Mouse (Mus musculus) E14TG2a.4 (cell line): Measurements from ENCODE around the gene Ptrh1.

ENCODE experiments used
- H3K27me3 ChIP-seq: 2 replicates; pipeline ENCODE4 v1.6.1; 2014; ENCODE audit warnings: low read length, control low read depth; ENCODE audit not compliant: insufficient read depth
- H3K36me3 ChIP-seq: 2 replicates; pipeline ENCODE4 v1.6.1; 2014; ENCODE audit warnings: low read length, control low read depth; ENCODE audit not compliant: insufficient read depth
- H3K4me1 ChIP-seq: replicated peaks from 2 replicates; pipeline ENCODE4 v1.6.1; 2014; ENCODE audit warnings: low read depth, low read length, control low read depth
- H3K4me3 ChIP-seq: replicated peaks from 2 replicates; pipeline ENCODE4 v1.5.1; 2014; ENCODE audit warnings: mild to moderate bottlenecking, low read length
- H3K9me3 ChIP-seq: 2 replicates; pipeline ENCODE4 v1.6.1; 2014; ENCODE audit warnings: low read length, control low read depth
- CTCF ChIP-seq: conservative IDR thresholded peaks from 2 replicates; pipeline ENCODE4 v1.5.1; 2014; ENCODE audit warnings: low read length
- NANOG ChIP-seq: IDR thresholded peaks from 2 replicates; pipeline ENCODE4 v1.6.1; 2014; ENCODE audit warnings: borderline replicate concordance, low read length, mixed read lengths
- POU5F1 ChIP-seq: IDR thresholded peaks from 2 replicates; pipeline ENCODE4 v1.6.1; 2014; ENCODE audit warnings: low read length, borderline replicate concordance

Ptrh1 gene

DNA sequence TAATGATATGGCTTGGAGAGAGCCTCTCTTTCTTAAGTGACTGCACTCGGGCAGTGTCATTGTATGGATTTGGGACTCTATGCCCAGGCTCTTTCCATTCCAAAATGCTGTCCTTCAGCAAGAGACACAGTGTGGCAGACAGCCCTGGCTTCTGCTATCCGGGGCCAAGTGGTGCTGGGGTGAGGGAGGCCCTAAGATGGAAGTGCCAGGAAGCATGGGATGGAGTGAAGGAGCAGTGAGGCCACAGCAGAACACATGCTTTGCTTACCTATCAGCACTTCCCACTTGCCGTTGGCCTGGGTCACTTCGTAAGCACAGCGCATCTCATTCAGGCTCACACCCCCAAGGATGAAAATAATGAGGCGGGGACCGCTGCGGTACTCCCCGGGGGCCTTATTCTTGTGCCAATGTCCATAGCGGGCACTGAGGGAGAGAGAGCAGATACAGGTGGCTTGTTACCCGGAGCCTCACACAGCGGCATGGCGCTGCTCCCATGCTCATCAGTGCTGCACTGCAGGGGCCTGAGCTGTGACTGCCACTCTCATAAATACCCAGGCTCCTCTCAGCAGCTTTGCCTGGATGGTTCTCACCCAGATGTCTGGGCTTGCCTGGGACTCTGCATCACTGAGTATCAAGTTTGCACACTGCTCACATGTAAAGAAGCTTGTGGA, 20.3 kb downstream of the Ptrh1 start:
- peaks cover 22% of the 10 kb centered on the region; the same call in 1 of the 2 replicates for H3K4me1 ChIP-seq
- TF ChIP-seq CTCF, result no peak
- no peak for TF ChIP-seq NANOG
- no peak for TF ChIP-seq POU5F1
- no peaks in the 10 kb centered on the region for H3K27me3 ChIP-seq
- H3K9me3 ChIP-seq, result no peaks in the 10 kb centered on the region
- H3K36me3 ChIP-seq, result peaks cover 53% of the 10 kb centered on the region
- H3K4me3 ChIP-seq, result peak overlapping the region; percentile 57

DNA sequence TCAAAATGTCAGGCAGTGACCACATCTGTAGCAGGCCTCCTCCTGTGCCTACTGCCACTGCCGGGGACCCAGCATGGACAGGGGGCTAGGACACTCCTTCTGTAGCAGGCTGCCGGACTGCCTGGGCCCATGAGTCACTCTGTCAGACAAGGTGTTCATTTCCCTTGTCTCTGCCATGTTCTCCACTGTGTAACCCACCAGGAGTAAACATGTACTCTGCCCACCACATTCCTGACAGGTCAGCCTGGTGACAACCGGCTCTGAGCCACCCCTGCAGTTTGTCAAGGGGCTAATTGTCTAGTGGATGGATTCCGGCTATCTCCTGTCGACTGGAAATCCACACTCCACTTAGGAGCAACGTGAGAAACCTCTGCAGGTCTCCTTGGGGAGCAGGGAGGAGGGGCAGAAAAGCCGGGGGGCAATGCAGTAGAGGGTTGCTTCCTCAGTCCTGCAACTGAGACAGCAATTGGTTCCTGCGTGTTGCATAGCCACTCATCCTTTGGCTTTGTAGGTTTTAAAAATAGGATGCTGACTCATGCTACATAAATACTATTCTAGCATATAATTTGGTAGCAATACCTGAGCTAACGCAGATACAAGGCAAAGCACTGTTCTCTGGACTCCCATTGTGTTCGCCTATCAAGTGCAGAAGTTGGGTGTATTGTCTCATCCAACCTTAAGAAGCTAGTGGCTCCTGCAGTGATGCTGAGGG, 22.8 kb downstream of the Ptrh1 start:
- Histone ChIP-seq H3K9me3 (no peaks in the 10 kb centered on the region), H3K36me3 (peaks cover 60% of the 10 kb centered on the region), H3K4me1 (peaks cover 22% of the 10 kb centered on the region; the same call in 1 of the 2 replicates), H3K27me3 (no peaks in the 10 kb centered on the region), H3K4me3 (no peak overlapping the region)
- TF ChIP-seq POU5F1, result no peak
- no peak for TF ChIP-seq CTCF
- no peak for TF ChIP-seq NANOG

DNA sequence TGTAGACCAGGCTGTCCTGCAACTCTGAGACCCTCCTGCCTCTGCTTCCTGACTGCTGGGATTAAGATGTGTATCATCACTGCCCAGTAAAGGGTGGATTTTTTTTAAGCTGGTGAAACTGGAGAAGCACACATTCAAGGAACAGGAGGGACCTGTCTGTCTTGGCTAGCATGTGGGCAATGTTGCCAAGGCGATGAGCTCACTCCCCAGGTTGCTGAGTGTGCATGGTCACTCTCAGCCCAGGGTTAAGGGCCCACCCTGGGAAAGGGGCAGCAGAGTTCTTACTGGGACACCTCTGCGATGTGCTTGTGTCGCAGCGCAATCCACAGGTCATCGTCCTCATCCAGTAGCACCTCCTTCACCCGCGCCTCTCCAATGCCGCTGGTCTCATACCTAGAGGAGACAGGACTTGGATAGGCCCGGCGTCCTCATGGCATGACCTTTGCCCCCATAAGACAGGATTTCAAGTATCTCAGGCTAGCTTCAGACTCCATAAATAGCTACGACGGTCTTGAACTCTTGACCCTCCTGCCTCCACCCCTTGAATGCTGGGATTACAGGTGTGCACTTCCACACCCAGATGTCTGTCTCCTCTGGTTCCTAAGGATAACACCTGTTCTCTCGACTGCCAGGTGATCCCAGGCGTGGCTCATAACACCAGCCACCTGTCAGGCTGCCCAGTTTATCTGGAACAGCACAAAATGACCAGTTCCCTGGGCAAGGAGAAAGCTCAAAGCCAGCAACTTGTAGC, 33.4 kb downstream of the Ptrh1 start:
- TF ChIP-seq CTCF (no peak), NANOG (no peak), POU5F1 (no peak)
- Histone ChIP-seq H3K27me3 (no peaks in the 10 kb centered on the region), H3K4me3 (no peak overlapping the region), H3K36me3 (peaks cover 36% of the 10 kb centered on the region), H3K9me3 (no peaks in the 10 kb centered on the region), H3K4me1 (peaks cover 8% of the 10 kb centered on the region)

DNA sequence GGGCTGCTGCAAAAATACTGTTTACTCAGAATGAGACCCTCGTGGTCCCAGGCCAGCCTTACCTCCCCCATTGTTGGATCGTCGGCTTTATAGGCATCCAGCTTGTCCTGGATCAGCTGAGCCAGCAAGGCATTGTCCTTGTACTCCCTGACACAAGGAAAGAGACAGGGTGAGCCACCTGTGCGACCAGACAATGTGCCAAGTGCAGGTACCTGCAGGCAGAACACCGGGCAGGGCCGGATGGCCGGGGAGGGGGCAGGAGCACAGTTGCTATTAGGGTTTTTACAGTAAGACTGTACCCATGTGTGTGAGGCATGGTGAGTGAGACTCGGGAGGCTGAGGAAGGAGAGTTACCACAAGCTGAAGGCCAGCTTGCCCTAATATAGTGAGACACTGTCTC, 36.4 kb downstream of the Ptrh1 start:
- Histone ChIP-seq H3K36me3 (peaks cover 35% of the 10 kb centered on the region; the same call in 1 of the 2 replicates), H3K4me1 (peaks cover 11% of the 10 kb centered on the region), H3K9me3 (no peaks in the 10 kb centered on the region), H3K27me3 (no peaks in the 10 kb centered on the region), H3K4me3 (no peak overlapping the region)
- TF ChIP-seq POU5F1 (no peak), CTCF (no peak), NANOG (no peak)

DNA sequence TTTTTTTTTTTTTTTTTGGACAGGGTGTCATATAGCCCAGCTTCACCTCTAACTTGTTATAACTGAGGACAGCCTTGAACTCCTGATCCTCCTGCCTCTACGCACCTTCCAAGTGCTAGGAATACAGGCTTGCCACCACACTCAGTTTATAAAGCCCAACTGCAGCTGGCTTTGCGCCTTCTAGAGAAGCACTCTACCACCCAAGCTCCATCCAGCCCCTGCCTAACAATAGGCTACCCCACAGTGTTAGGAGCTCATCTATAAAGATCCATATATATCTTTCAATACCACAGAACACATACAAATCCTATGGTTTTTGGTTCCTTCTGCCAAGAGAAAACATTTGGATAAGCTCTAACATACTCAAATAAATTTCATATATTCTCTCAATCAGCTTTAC, 40.9 kb downstream of the Ptrh1 start:
- H3K9me3 ChIP-seq, result no peaks in the 10 kb centered on the region
- TF ChIP-seq NANOG, result no peak
- no peak for TF ChIP-seq POU5F1
- TF ChIP-seq CTCF, result no peak
- no peaks in the 10 kb centered on the region for H3K27me3 ChIP-seq
- H3K36me3 ChIP-seq, result peaks cover 21% of the 10 kb centered on the region; the same call in 1 of the 2 replicates
- no peak overlapping the region for H3K4me3 ChIP-seq
- H3K4me1 ChIP-seq, result peaks cover 21% of the 10 kb centered on the region

DNA sequence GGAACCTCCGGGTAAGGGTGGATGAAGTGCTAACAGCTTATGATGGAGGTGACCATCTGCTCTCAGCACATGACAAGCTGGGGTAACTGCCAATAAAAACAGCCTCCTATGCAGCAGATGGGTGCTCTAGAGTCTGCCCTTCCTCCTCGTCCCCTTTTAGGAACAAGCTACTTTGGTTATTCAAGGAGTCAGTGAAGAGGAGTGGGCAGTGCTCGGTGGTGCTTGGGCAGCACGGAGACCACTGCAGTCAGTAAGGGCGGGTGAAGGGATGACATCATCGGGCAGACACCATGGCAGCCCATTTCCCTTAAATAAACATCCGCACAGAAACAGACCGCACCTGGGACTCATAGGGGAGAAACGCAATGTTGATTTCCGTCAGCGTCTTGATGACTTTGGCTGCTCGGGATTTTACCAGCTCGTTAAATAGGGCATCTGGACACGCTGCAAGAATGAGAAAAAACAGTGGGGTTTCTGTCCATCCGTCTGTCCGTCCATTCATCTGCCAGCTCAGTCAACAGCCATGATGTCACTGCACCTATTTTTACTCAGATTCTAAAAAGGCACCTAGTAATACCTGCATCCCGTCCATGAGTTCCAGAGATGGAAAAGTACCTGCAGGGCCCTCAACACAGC, 41.5 kb downstream of the Ptrh1 start:
- no peaks in the 10 kb centered on the region for H3K27me3 ChIP-seq
- TF ChIP-seq NANOG, result no peak
- no peak for TF ChIP-seq CTCF
- no peak for TF ChIP-seq POU5F1
- H3K36me3 ChIP-seq, result peaks cover 17% of the 10 kb centered on the region; the same call in 1 of the 2 replicates

DNA sequence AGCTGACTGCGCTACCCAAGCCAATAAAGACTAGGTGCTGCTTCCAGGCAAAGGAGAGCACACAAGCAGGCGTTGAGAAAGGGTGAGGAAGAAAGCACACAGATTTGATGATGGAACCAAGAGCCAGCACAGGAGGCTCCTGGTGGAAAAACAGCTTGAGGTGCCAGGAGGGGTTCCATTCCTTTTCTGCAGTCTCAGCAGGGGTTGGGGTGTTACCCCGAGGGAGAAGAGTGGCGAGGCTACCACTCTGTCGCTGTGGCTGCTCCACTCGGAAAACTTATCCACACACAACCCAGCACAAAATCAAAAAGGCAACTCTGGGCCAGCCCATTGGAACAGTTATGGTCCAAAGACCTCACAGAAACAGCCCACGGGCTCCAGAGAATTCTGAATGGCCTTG, 42.0 kb downstream of the Ptrh1 start:
- Histone ChIP-seq H3K36me3 (peaks cover 17% of the 10 kb centered on the region; the same call in 1 of the 2 replicates), H3K4me3 (no peak overlapping the region), H3K4me1 (peaks cover 21% of the 10 kb centered on the region), H3K27me3 (no peaks in the 10 kb centered on the region), H3K9me3 (no peaks in the 10 kb centered on the region)
- TF ChIP-seq NANOG (no peak), POU5F1 (no peak), CTCF (no peak)

More for the DNA sequence above, 41.5 kb downstream of the Ptrh1 start:
- peaks cover 21% of the 10 kb centered on the region for H3K4me1 ChIP-seq
- no peaks in the 10 kb centered on the region for H3K9me3 ChIP-seq
- no peak overlapping the region for H3K4me3 ChIP-seq

DNA sequence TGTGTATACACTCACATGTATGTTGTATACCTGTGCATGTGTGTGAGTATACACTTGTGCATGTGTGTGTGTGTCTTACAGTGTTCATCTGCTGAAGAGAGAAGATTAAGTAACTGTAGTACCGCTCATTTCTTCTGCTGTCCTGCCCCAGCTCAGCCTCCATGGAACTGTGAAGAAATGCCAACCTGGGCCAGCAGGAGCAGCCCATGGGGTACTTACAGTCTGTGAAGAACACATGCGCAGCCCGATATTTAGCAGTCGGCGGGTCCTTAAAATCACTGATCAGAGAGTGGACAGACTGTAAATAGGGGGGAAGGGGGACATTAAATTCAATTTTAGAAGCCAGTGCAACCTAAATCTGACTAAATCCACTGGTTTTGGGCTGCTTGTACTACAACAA, 42.6 kb downstream of the Ptrh1 start:
- TF ChIP-seq CTCF (no peak), POU5F1 (no peak), NANOG (no peak)
- Histone ChIP-seq H3K36me3 (peaks cover 11% of the 10 kb centered on the region; the same call in 1 of the 2 replicates), H3K27me3 (no peaks in the 10 kb centered on the region), H3K9me3 (no peaks in the 10 kb centered on the region), H3K4me3 (no peak overlapping the region), H3K4me1 (peaks cover 25% of the 10 kb centered on the region)
